Mouse (Mus musculus): ENCODE results near the gene Kcnj9. TPM values are rescaled to one million over a fixed set of nuclear protein-coding genes. Genes with fewer than 3 reads are reported as not detected.
A peak's percentile ranks its signal among the peaks of the same experiment; 100 is the strongest.

Gene Kcnj9
- polyA plus RNA-seq, 1 experiment, result 1.2 TPM

DNA sequence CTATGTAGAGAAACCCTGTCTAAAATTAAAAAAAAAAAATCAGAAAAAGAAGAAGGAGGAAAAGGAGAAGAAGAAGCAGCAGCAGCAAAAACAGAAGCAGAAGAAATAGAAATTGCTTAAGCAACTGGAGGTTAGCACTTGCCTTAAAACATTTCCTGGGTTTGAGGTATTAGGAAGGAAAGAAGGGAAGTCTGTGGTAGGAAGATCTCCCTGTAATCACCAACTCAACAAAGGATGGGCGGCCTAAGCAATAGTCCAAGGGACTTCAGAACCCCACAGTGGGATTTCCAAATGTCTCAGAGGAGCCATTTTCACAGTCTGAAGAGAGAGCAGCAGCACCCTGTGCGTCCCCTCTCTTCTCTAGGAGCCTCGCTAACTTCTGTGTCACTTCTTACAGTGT lies 23.3 kb upstream of the Kcnj9 start:
- Histone ChIP-seq H3K27ac (ENCODE audit: control insufficient read depth, insufficient read depth, low read depth, low read length, poor library complexity) (peak overlapping the region; percentile 70; the same call in 1 of the 2 replicates), H3K4me1 (ENCODE audit: control insufficient read depth, insufficient read depth, low read length) (peaks cover 10% of the 10 kb centered on the region; the same call in 1 of the 2 replicates), H3K4me3 (replicated peaks; ENCODE audit: control insufficient read depth, low read depth, low read length) (no peak overlapping the region)
- whole genome bisulfite sequencing, result 24% methylated on average over 3 of the region's 3 CpGs
- TF ChIP-seq POLR2A (IDR thresholded peaks at IDR 0.05; ENCODE audit: borderline replicate concordance, control insufficient read depth, low read depth, low read length), result no peak
- no peak for TF ChIP-seq CTCF (IDR thresholded peaks at IDR 0.05; ENCODE audit: control insufficient read depth, insufficient read depth, low read length)

DNA sequence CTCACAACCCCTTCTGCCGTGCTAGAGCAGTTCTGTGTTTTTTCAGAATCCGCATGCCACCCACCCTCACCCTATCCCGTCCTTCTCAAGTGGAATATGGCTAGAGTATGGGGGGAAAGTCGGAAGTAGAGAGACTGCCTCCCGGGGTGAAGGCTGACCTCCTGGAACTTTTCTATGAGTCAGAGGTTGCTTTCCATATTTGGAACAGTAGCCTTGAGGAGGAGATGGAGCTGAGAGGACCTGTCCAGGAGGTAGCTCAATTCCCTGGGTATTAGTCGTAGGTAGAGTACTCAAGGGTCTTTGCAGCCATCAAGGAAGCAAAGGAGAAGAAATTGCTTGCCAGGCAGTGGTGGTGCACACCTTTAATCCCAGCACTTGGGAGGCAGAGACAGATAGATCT lies 22.9 kb upstream of the Kcnj9 start:
- Histone ChIP-seq H3K4me3 (replicated peaks; ENCODE audit: control insufficient read depth, low read depth, low read length) (no peak overlapping the region), H3K4me1 (ENCODE audit: control insufficient read depth, insufficient read depth, low read length) (peaks cover 10% of the 10 kb centered on the region; the same call in 1 of the 2 replicates), H3K27ac (ENCODE audit: control insufficient read depth, insufficient read depth, low read depth, low read length, poor library complexity) (peak overlapping the region; percentile 34; the same call in 1 of the 2 replicates)
- no peak for TF ChIP-seq CTCF (IDR thresholded peaks at IDR 0.05; ENCODE audit: control insufficient read depth, insufficient read depth, low read length)
- WGBS, result 52% methylated on average over 6 of the region's 6 CpGs

DNA sequence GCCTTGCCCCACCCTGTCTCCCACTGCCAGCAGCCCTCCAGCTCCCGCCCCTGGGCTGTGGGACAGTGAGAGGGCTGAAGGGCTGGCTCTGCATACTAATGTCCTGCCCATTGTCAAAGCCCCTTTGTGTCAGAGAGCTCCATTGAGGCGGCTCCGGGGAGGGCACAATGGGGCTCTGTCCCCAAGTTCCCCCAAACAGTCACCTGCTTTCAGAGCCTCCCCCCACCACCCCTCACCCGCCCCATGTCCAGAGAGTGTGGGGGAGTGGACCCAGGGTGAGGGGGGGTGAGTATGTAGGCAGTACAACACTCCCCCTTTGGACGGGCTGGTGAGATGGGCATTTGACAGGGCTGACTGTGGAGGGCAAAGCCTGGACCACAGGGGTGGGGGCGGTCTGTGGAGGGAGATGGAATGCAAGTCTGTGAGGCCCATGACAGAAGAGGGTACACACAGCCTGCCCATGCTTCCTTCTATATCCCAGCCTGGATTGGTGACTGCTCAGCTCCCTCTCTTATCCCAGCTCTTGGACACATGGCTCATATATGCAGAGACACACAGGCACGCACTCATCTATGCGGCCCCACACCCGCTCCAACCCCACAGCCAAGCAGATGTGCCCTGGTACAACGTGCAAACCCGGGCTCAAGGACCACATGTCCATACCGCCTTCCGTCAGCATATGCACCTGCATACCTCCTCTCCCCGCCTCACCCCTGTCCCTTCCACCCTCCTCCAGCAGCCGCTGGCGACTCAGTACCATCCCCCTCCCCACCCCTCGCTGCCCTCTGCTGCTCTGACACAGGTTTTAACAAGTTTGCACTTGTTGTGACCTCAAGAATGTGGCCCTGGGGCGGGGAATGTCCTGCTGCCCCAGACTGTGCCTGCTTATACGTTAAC lies 21.0 kb upstream of the Kcnj9 start:
- no peak for TF ChIP-seq CTCF (IDR thresholded peaks at IDR 0.05; ENCODE audit: control insufficient read depth, insufficient read depth, low read length)
- Histone ChIP-seq H3K4me3 (replicated peaks; ENCODE audit: control insufficient read depth, low read depth, low read length) (no peak overlapping the region), H3K4me1 (ENCODE audit: control insufficient read depth, insufficient read depth, low read length) (peaks cover 12% of the 10 kb centered on the region; the same call in 1 of the 2 replicates), H3K27ac (ENCODE audit: control insufficient read depth, insufficient read depth, low read depth, low read length, poor library complexity) (no peak overlapping the region)
- WGBS, result 58% methylated on average over 19 of the region's 19 CpGs

- H3K4me1 ChIP-seq (ENCODE audit: control insufficient read depth, insufficient read depth, low read length), result peaks cover 12% of the 10 kb centered on the region; the same call in 1 of the 2 replicates
- no peak overlapping the region for H3K4me3 ChIP-seq (replicated peaks; ENCODE audit: control insufficient read depth, low read depth, low read length)
- H3K27ac ChIP-seq (ENCODE audit: control insufficient read depth, insufficient read depth, low read depth, low read length, poor library complexity), result no peak overlapping the region
- TF ChIP-seq CTCF (IDR thresholded peaks at IDR 0.05; ENCODE audit: control insufficient read depth, insufficient read depth, low read length) (no peak), POLR2A (IDR thresholded peaks at IDR 0.05; ENCODE audit: borderline replicate concordance, control insufficient read depth, low read depth, low read length) (no peak)
- 82% methylated on average over 5 of the region's 5 CpGs for WGBS
Measured at GRCm38 (mm10) chr1:172349504-172349903, 20.4 kb upstream of the Kcnj9 start.

DNA sequence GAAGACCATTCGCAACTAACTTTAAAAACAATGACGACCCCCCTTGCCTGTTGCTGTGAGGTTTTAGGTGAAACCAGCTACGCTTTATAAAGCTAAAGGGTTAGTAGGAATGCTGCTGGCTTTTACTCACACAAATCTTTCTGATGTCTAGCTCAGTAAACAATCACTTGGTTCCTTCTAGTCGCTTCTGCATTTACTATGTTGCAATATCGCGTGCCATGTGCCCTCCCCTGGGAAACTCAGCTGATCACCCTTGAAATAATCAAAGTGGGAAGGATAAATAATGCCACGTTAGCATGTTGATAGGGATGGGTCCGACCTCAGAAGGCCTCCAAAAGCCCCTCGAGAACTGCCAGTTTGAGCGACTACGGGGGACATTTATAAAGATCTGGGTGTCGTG lies 18.3 kb upstream of the Kcnj9 start:
- no peak overlapping the region for H3K4me3 ChIP-seq (replicated peaks; ENCODE audit: control insufficient read depth, low read depth, low read length)
- no peak overlapping the region for H3K27ac ChIP-seq (ENCODE audit: control insufficient read depth, insufficient read depth, low read depth, low read length, poor library complexity)
- TF ChIP-seq POLR2A (IDR thresholded peaks at IDR 0.05; ENCODE audit: borderline replicate concordance, control insufficient read depth, low read depth, low read length) (no peak), CTCF (IDR thresholded peaks at IDR 0.05; ENCODE audit: control insufficient read depth, insufficient read depth, low read length) (no peak)
- H3K4me1 ChIP-seq (ENCODE audit: control insufficient read depth, insufficient read depth, low read length), result peaks cover 4% of the 10 kb centered on the region; the same call in 1 of the 2 replicates
- 68% methylated on average over 12 of the region's 12 CpGs for WGBS

DNA sequence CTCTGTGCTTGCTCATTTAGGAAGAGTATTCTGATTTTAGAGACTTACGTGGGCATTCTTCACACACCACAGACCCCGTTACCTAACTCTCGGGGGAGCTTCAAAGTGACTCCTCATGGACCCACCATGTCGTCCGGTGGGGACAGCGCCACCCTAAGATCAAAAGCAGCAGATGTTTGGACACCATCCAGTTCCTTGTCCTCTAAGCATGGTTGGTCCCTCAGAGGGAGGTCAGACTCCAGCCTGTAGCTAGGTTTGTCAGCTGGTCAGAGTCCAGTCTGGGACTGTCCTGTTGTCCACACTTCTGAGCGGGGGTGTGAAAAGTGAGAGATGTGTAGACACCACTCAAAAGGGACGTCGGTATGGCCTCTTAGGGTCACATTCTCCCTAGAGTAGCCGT lies 17.6 kb upstream of the Kcnj9 start:
- TF ChIP-seq CTCF (IDR thresholded peaks at IDR 0.05; ENCODE audit: control insufficient read depth, insufficient read depth, low read length) (no peak), POLR2A (IDR thresholded peaks at IDR 0.05; ENCODE audit: borderline replicate concordance, control insufficient read depth, low read depth, low read length) (no peak)
- H3K27ac ChIP-seq (ENCODE audit: control insufficient read depth, insufficient read depth, low read depth, low read length, poor library complexity), result no peak overlapping the region
- no peak overlapping the region for H3K4me3 ChIP-seq (replicated peaks; ENCODE audit: control insufficient read depth, low read depth, low read length)
- H3K4me1 ChIP-seq (ENCODE audit: control insufficient read depth, insufficient read depth, low read length), result peaks cover 4% of the 10 kb centered on the region; the same call in 1 of the 2 replicates
- 76% methylated on average over 10 of the region's 10 CpGs for WGBS

GRCm38 (mm10) chr1:172344820-172345219 lies 15.7 kb upstream of the Kcnj9 start:
- TF ChIP-seq CTCF (IDR thresholded peaks at IDR 0.05; ENCODE audit: control insufficient read depth, insufficient read depth, low read length) (no peak), POLR2A (IDR thresholded peaks at IDR 0.05; ENCODE audit: borderline replicate concordance, control insufficient read depth, low read depth, low read length) (no peak)
- Histone ChIP-seq H3K27ac (ENCODE audit: control insufficient read depth, insufficient read depth, low read depth, low read length, poor library complexity) (no peak overlapping the region), H3K4me3 (replicated peaks; ENCODE audit: control insufficient read depth, low read depth, low read length) (no peak overlapping the region), H3K4me1 (ENCODE audit: control insufficient read depth, insufficient read depth, low read length) (peaks cover 3% of the 10 kb centered on the region; the same call in 1 of the 2 replicates)
- 79% methylated on average over 7 of the region's 7 CpGs for WGBS

DNA sequence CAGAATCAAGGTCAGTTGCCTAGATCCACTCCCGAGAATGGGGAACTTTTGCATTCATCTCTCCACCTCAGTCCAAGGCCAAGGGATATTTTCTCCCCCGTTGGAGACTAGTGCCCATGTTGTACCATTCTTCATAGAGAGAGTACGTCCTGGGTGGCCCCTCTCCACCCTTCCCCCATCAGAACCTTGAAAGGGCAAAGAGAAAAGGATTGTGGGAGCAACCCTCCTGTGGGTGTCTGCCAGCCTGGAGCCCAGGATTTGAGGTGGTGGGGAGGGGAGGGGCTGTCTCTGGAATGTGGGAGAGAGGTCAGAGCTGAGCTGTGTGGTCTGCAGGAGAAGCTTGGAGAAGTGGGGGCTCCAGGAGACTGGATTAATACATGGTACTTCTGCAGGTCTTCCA lies 14.8 kb upstream of the Kcnj9 start:
- no peak overlapping the region for H3K4me3 ChIP-seq (replicated peaks; ENCODE audit: control insufficient read depth, low read depth, low read length)
- peaks cover 3% of the 10 kb centered on the region; the same call in 1 of the 2 replicates for H3K4me1 ChIP-seq (ENCODE audit: control insufficient read depth, insufficient read depth, low read length)
- H3K27ac ChIP-seq (ENCODE audit: control insufficient read depth, insufficient read depth, low read depth, low read length, poor library complexity), result no peak overlapping the region
- TF ChIP-seq CTCF (IDR thresholded peaks at IDR 0.05; ENCODE audit: control insufficient read depth, insufficient read depth, low read length) (no peak), POLR2A (IDR thresholded peaks at IDR 0.05; ENCODE audit: borderline replicate concordance, control insufficient read depth, low read depth, low read length) (no peak)
- WGBS, result 64% methylated on average over 3 of the region's 3 CpGs

All from bone marrow, adult 2 months (tissue).